Mouse (Mus musculus): ENCODE results near the gene Inpp5a.

The Inpp5a gene

DNA sequence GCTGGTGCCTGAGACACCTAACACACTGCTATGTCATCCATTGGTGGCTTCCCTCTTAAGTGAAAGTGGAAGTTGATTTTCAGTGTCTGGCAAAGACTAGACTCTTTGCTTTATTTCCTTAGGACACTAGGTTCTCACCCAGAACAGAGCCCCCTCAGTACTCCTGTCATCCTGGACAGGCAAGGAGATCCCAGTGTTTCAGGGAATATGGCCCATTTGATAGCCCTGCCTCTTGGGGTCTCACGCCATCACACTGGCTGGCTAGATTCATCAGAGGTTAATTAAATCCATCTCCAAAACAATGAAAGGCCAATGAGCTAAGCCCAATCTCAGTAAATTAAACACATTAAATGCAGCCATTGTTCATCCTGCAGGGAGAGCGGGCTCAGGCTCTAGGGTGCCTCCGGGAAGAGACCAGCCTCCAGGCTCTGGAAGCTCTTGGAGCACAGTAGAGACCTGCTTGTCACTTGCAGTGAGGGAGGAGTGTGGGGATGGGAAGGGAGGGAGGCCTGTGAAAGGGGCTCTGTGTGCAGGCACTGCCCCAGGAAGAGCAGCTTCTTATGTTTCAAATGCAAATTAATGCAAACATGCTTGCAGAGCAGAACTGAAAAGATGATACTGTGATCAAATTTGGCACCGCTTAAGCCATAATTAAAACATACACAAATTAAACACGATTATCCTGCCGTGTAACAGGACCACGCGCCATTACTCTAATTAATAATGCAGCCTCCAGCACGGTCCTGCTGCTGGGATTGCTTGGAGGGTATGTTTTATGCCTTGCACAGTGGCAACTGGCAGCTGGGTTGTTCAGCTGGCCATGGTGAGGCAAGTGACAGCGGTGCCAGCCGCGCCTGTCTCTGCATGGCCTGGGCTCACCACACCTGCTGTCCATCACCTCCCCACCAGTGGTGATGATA, 156.1 kb downstream of the Inpp5a start:
- DNase-seq: no peak

DNA sequence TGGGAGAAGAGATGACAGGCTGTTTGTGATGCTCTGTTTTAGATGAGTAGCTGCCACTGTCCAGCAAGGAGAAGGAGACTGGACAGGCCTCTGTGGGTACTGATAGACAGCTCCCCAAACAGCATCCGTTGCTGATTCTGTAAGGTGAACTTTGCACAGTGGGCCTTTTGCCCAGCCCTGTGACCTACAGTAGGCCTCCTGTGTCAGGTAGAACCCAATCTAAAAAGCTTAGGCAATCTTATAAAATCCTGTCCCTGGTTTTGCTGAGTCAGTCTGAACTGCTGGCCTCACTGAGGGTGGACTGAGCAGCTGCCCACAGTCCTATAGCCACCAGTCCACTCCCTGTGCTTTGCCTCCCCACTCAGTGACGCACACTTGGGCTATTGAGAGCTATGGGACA, 158.4 kb downstream of the Inpp5a start:
- no peak for DNase-seq

DNA sequence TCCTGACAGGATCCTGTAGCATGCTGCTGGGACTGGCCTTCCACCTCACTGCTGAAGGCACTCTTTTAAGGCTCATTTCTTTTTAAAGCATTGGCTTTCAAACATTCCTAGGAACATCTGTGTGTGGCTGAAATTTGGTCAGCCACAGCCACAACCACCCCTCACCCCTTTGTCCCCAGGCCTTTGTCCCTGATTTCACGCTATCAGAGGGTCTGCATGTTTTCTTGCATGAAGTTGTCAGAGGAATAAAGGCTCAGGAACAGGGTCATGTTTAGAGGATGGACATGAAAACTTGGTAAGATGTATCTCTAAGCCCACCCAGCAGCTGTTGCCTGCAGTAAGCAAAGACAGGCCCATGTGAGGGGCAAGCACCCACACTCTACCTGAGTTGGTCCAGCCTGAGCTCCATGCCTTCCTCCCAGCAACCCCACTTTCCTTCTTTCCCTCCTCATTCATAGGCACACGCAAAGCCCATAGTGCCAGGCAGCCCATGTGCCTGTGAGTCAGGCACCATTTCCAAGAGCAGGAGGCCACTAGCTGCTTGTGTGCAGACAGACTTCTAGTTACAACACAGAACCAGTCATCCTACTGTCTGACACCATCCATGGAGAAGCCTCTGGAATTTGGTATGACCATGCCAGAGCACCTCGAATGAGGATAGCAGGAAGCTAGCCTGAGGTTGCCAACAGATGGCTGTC, 161.3 kb downstream of the Inpp5a start:
- no peak for DNase-seq

DNA sequence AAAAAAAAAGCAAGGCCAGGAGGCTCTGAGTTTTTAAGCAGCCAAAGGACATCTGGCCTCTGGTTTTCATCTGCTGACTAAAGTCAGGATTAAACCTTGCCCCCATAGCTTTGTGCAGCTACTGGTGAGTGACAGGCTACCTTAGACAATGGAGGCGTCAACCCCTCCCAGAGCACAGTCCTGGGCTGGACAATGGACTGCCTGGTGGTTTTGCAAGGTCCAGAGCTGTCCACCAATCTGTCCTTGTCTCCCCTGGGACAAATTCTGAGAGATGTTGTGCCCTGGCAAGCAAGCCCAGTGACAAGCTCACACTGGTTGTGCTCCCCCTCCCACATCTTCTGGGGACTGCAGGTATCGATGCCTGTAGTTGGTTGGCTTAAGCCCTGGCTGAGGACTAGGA, 162.6 kb downstream of the Inpp5a start:
- DNase-seq: no peak

DNA sequence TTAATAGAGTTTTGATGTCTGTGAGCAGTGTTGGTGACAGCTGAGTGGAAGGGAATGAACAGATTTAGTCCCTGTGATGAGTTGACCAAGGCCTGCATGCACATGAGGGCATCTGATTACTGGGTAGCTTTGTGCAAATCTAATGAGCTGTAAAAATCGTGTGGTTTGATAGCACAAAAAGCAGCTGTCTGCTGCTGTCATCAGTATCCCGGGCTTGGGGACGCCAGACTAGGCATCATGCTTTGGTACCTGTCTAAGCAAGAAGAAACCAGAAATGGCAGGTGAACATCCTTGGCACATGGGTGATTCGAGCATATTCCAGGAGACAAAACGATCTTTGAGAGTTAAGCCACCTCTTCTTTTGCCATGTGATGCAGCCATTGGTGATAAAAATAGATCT, 167.4 kb downstream of the Inpp5a start:
- no peak for DNase-seq

DNA sequence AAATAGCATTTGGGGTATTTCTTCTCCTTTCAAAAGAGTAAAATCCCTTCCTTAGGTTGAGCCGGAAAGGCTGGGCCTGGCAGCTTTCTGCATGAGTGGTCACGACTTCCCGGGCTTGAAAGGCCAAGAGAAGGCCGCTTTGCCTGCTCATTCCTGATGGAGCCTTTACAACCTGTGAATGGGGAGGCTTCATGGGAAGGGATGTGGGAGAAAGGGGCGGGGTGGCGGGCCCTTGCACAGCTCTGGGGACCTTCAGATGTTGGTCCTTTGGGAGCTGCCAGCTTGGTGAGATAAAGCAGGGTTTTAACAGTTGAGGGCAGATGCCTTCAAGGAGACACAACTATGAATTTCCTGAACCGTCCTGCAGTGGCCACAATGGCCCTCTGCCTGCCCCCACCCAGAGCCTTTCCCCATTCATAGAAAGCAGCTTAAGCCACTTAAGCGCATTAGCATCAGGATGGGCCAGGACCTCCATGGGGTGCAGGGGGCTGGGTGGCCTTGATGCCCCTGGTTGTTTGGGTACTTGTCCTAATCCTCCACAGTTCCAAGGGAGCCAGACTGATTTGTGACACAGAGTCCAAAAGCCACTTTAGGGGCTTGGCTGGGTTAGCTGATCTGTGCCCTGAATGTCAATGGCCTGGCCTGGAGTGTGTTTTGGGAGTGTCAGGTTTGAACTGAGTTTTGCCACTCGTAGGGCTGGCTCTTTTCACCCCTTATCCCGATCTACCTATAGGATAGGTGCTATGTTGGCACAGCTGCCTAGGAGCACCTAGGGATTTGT, 168.0 kb downstream of the Inpp5a start:
- DNase-seq: no peak

DNA sequence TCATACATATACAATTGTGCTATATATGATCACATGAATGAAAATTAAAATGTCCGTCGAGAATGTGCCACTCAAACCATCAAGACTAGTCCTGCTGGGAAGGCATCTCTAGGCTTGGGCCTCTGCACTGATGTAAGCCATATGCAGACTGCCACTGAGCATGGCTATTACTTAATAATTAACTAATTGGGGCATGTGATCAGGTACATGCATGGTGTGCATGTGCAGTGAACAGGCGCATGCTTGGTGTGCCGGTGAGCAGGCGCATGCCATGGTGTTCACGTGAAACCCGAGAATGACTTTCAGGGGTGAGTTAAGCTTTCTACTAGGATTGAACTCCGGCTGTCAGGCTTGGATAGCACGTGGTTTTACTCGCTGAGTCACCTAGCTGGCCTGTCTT, 170.8 kb downstream of the Inpp5a start:
- no peak for DNase-seq

DNA sequence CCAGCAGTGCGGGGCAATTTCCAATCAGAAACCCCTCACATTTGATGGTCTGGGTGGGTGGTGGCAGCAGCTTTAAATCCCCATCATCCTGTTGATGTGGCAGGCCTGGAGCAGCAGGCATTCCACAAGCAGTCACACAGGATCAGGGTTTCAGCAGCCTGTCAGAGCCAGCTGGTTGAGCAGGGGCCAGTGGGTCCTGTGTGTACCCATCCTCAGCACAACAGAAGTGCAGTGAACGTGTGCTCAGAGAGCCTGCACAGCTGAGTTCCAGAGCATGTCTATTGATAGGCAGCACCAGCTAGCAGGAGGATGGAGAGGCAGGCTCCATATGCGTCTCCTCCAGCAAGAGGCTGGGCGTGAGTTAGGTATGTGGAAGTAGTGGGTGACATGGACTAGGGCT, 174.5 kb downstream of the Inpp5a start:
- DNase-seq: no peak

DNA sequence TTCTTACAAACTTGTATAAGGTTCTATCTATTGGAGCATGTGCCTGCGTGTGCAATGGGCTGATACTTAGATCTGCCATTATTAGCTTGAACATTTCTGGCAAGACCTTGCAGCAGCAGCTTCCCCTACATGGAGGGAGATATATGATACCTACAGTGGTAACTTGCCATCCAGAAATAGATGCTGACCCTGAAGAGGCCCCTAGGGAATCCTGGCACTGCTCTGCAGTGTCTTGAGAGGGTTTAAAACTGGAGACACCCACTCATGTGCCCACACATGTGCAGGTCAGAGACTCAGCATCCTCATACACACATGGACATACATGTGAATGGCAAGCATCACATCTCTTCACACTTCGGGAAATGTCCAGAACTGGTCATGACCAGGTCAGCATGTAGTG, 175.3 kb downstream of the Inpp5a start:
- no peak for DNase-seq

DNA sequence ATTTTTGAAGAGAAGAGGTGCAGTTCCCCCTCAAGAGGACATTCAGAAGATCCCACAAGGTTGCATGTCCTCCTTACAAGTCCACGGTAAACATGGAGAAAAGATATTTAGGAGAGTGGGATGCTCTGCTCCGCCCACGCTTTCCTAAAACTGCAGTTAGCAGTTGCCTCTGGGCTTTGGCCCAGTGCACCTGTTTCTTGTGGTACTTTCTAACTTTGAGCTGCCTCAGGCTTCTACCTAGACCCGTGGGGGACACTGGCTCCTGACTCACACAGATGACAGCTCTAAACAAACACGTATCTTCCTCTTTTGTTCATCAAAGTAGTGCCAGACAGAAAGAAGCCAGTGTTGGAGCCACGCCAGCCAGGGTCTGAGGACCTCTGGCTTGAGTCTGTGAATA, 177.1 kb downstream of the Inpp5a start:
- DNase-seq: no peak

DNA sequence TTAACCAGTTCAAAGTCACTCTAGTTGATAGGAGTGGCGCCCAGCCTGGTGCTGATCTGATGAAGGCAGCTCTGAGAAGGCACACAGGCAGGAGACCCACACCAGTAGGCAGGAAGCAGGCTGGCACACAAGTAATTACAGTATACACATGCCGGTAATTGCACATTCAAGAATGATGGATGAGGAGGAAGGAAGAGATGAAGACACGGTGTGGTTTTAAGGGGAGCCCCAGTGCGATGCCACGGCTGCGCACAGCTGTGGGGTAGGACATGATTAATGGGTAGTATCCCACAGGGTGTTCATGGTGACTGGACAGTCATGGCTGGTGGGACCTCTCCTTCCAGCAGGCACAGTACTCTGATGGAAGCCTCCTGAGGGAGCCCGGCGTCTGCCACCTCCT, 177.6 kb downstream of the Inpp5a start:
- no peak for DNase-seq

DNA sequence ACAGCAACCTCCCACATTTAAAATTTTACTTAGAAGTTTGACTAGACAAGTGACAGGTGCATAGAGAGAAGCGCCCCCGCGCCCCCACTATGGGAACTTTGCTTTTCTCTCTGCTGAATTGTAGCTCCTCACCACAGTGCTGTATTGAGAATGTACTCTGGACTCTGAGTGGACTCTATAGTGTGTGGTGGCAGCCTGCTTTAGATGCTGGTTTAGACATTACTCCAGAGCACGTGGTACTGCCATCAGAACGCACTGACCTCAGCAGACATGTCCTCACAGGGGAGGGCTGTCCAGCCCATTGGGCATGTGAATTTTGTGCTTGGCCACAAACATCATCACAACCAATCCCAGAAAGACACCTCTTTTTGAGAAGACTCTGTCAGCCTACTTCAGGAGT, 181.9 kb downstream of the Inpp5a start:
- DNase-seq: no peak

DNA sequence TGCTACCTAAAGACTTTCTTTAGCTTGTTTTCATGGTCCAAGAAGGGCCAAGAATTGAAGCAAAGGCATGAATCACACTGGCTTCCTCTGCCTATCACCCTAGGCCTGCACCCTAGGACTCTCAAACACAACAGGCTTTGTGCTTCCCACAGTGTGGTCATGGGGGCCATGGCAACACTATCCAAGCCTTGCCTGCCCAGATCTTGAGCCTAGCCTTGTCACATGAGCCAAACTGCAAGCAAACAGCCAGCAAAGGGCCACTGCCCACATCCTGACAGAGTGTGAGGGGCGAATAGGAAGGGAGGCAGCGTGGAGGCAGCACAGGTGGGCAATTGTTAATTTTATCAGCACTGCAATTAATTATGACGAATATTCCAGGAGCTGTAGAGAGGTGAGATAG, 183.8 kb downstream of the Inpp5a start:
- peak in 1 of 2 experiments; percentile 12 for DNase-seq

DNA sequence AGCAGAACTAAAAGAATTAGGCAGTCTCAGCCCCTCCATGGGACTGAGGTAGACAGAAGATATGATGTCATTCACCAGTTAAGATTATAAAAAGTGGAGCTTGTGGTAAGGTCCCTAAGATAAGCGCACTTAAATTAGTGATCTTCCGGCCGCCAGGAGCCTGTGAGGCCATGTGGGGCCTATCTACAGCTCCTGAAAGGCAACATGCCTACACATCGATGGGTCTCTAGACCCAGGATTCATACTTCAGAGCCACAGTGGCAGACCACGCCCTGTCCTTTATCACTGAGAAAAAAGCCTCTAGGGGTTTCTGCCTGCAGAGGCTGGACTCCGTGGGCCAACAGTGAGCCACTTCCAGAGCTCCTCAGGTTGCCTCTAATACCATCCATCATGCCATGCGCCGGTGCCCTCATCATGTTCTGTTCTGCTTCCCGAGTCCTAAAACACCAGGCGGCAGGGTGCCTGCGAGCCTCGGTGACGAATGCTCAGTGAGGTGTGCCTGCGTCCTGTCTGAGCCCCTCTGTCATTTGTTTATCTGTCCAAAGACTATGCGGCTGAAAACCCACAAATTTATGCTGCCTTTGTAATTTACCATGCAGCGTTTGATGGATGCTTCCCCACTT, 187.3 kb downstream of the Inpp5a start:
- no peak for DNase-seq

DNA sequence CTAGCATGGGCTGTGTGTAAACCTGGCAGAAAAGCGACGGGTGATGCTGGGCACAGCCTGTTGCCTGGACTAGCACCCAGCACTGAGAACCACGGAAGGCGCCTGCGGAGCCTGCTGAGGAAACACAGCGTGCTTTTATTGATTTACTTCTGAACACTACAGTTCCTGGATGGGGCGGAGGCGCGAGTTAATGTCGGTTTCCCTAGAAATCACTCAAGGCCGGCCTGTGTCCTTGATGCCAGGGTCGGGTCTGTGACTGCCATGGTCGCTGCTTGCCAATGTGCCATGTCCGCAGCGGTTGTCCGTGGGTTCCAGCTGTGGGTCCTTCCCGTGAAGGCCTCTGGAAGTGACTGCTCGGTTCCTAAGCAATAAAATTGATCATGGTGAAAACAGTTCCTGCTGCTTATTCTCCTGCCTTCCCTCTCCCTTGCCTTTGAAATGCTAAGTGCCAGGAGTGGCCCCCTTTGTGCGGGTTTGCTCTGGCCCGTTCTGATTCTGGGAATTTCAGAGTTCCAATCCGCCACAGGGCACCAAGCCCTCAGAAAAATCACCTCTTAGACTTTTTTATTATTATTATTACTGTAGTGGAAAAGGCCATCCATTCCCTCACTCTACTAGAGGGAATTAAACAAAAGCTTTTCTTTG, 190.5 kb downstream of the Inpp5a start:
- DNase-seq: no peak

DNA sequence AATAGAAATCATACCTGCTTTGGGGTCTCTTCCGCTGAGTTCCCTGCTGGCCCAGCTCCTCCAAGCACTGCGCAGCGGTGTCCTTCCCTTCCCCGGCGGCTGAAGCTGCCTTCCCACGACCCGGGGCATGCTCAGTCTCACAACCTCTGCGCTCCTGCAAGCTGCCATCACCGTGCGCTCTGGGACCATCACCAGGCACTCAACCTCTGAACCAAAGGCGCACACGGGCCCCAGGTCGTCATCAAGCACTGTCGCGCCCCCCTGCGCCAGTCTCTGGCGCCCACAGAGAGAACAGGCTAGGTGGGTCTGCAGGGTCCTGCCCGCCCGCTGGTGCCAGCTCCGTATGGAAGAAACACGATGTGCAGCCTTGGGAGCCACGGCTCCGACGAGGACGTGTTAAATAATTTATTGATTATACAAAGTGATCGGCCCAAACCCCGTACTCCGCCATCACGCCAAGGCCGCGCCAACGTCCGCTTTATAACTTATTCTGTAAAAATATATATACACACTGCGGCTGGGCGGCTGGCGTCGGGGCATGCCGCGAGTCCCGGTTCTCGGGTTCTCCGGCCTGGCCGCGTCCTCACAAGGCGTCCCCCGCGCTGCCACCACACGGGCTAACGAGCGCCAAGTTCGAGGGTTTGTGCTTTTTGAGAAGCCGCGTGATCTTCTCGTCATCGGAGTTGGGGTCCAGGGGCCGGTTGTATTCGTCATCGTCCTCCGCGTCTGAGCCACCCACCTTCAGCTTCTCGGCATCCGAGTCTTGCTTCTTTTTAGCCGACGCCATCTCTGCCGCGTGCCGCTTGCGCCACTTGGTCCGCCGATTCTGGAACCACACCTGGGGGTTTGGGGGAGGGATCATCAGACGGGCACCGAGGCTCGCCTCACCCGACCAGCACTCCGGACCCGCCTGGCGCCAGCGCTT, 192.2 kb downstream of the Inpp5a start:
- no peak for DNase-seq

DNA sequence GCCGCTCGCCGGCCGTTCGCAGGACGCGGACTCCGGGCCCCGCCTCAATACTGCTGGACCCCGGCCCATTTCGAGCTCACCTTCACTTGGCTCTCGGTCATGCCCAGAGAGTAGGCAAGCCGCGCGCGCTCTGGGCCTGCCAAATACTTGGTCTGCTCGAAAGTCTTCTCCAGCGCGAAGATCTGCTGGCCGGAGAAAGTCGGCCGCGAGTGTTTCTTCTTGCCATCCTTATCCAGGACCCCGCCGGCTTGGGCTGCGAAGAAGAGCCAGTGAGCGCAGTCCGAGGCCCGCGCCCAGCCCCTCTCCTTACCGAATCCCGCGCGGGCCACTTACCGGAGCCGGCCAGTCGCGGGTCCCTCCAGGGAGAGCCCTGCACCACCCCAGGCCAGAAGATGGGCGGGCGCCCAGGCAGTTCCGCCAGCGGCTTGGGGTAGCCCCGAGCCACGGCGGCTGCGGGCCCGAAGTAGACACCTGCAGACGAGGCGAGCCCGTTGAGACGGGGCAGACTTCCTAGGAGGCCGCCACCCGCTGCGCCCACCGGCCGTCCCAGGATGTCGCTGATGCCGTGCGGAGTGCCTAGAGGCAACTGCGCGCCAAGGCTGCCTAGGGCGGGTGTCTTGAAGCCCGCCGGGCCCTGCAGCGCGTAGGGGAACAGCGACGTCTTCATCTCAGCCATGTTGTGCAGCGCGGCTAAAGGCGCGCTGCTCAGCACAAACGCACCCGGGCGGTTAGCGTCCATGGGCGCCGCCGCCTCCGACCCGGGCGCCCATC, 193.1 kb downstream of the Inpp5a start:
- DNase-seq: no peak

DNA sequence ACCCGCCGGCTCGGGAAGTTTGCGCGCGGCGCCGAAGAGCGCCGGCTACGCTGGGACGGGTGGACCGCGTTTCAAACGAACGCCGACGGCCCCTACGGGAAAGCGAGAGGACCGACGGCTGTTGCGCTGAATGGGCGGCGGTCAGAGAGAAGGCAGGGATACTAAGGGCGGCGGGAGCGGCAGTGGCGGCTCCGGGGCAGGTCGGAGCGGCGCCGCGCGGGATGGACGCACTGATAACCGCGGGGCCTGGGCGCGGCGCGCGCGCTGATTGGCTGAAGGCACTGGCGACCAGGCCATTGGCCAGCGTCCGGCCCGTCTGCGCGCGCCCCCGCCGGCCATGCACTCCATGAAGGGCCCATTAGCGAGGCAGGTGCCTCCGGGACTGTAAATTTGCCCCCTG, 193.7 kb downstream of the Inpp5a start, which contains the start of gene Nkx6-2:
Gene Nkx6-2, minus strand, starts transcription at position 203 of the 400 bp plus-strand sequence.
- DNase-seq: peak; percentile 19 to 24

DNA sequence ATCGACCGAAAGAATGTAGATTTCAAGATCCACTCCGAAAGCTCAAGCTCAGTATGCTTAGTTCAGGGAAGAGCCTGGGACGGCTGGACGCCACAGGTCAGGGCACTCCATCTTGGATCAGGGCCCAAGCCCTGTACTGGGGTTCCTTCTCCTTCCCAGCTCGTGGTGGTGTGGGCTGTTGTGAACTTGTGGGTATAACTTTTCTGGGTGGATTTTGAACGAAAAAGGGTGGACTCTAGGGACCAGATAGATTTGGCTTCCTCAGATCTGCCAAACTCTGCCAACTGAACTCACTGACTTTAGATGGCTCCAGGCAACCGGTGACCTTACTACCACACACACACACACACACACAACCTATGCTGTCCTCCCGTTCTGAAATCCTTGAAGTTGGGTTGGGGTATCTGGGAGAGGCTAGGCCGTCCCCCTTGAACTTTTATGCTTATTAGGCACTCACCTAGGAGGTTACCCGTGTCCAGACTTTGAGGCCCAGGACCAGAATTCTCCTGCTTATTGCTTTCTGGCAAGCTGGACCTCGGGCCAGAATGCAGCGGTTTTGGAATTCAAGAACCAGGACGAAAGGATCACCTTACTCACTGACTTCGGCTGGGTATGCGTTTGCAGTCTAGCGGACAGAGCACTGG, 194.3 kb downstream of the Inpp5a start:
- no peak for DNase-seq
